Mouse (Mus musculus) intestine, postnatal 0 days (tissue): ENCODE measurements around the gene Cd19. TPM values are rescaled to one million over a fixed set of nuclear protein-coding genes. Genes with fewer than 3 reads are reported as not detected.
"Not testable (repeated sequence)": the region's sequence is repeated elsewhere in the genome, so short reads cannot be mapped to it uniquely, and the experiment has no call there.

Source experiments
- ATAC-seq: fragments of 200-750 bp; cut with Nextera tagmentation; 2 replicates; pipeline ENCODE4 v1.8.0; 2017; ENCODE audit warnings: mild to moderate bottlenecking, moderate TSS enrichment, moderate library complexity
- H3K27ac ChIP-seq: fragments of 300-500 bp; sonication (generic); 2 replicates; pipeline ENCODE4 v1.5.1; 2014; ENCODE audit warnings: mild to moderate bottlenecking, low read depth, low read length, moderate library complexity
- H3K27me3 ChIP-seq: fragments of 300-500 bp; sonication (generic); replicated peaks from 2 replicates; pipeline ENCODE4 v1.6.1; 2014; ENCODE audit warnings: low read length, mixed read lengths; ENCODE audit not compliant: control insufficient read depth, insufficient read depth
- H3K36me3 ChIP-seq: fragments of 300-500 bp; sonication (generic); 2 replicates; pipeline ENCODE4 v1.6.1; 2014; ENCODE audit warnings: mild to moderate bottlenecking, moderate library complexity; ENCODE audit not compliant: control insufficient read depth, insufficient read depth
- H3K4me1 ChIP-seq: fragments of 300-500 bp; sonication (generic); replicated peaks from 2 replicates; pipeline ENCODE4 v1.6.1; 2014; ENCODE audit warnings: antibody characterized with exemption, low read length, mixed read lengths; ENCODE audit not compliant: control insufficient read depth, insufficient read depth
- H3K4me2 ChIP-seq: fragments of 300-500 bp; sonication (generic); replicated peaks from 2 replicates; pipeline ENCODE4 v1.6.1; 2014; ENCODE audit warnings: low read depth, mild to moderate bottlenecking, moderate library complexity
- H3K4me3 ChIP-seq: fragments of 300-500 bp; sonication (generic); 2 replicates; pipeline ENCODE4 v1.5.1; 2014; ENCODE audit warnings: low read depth, low read length
- H3K9ac ChIP-seq: fragments of 300-500 bp; sonication (generic); 2 replicates; pipeline ENCODE4 v1.6.1; 2014; ENCODE audit warnings: mild to moderate bottlenecking, low read depth, low read length
- H3K9me3 ChIP-seq: fragments of 300-500 bp; sonication (generic); 2 replicates; pipeline ENCODE4 v1.6.1; 2016; ENCODE audit warnings: mixed run types; ENCODE audit not compliant: control insufficient read depth
- CTCF ChIP-seq: sonication (generic); IDR thresholded peaks from 2 replicates; pipeline ENCODE4 v1.5.1; 2016; ENCODE audit warnings: low read depth, mild to moderate bottlenecking, control low read depth, antibody characterized with exemption, moderate library complexity
- WGBS: fragments of 180-500 bp; shearing (Covaris S2); extraction: QIAGEN DNeasy Blood & Tissue Kit; methylation state at CpG from one replicate; pipeline ENCODE4 v1.1.7; 2014; 5-methylcytosine and 5-hydroxymethylcytosine counted together
- polyA plus RNA-seq: library from polyadenylated mRNA; unstranded; fragments of >200 nt; fragmentation: Nextera tagmentation; extraction: Ambion mirVana; gene quantifications from 2 replicates; pipeline ENCODE4 v1.2.1, GENCODE M21; 2015

Gene Cd19
- polyA plus RNA-seq, 1 experiment from 2014 or later: 0.07 TPM

- Histone ChIP-seq H3K4me3 (no peak overlapping the region), H3K9me3 (no peaks in the 10 kb centered on the region), H3K36me3 (no peaks in the 10 kb centered on the region), H3K4me2 (no peak overlapping the region), H3K9ac (no peak overlapping the region), H3K27ac (no peak overlapping the region), H3K27me3 (no peaks in the 10 kb centered on the region), H3K4me1 (no peaks in the 10 kb centered on the region)
- WGBS: 80% methylated on average over 4 of the region's 4 CpGs
- ATAC-seq: no peak
- TF ChIP-seq CTCF: no peak
Measured at GRCm38 (mm10) chr7:126417606-126418005, 2.9 kb upstream of the Cd19 start.

DNA sequence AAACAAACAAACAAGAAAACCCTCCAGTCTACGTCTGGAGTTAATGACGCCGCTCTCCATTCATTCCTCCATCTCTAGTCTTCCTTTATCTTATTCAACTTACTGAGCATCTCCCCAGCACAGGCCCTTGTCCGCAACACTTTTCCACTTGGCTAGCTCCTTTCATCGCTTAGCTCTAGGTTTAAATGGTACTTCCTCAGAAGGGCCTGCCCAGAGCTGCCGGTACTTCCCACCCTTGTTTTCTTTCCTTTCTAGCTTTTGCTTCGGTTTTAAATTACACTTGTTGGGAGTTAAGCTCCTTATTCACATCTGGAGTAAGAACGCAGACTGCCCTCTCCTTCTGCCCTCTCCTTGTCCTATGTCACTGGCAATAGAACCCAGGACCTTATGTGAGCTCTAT lies 2.4 kb upstream of the Cd19 start:
- Histone ChIP-seq H3K27me3 (no peaks in the 10 kb centered on the region), H3K4me2 (no peak overlapping the region), H3K36me3 (no peaks in the 10 kb centered on the region), H3K4me3 (no peak overlapping the region), H3K9me3 (no peaks in the 10 kb centered on the region), H3K27ac (no peak overlapping the region), H3K9ac (no peak overlapping the region), H3K4me1 (no peaks in the 10 kb centered on the region)
- TF ChIP-seq CTCF: no peak
- no peak for ATAC-seq
- WGBS: 72% methylated on average over 8 of the region's 8 CpGs

GRCm38 (mm10) chr7:126416615-126417014 lies 1.9 kb upstream of the Cd19 start:
- ATAC-seq: no peak
- no peak overlapping the region for H3K27ac ChIP-seq
- H3K9me3 ChIP-seq: no peaks in the 10 kb centered on the region
- H3K9ac ChIP-seq: no peak overlapping the region
- TF ChIP-seq CTCF: no peak
- no peak overlapping the region for H3K4me3 ChIP-seq
- H3K4me1 ChIP-seq: no peaks in the 10 kb centered on the region
- no peak overlapping the region for H3K4me2 ChIP-seq
- no peaks in the 10 kb centered on the region for H3K36me3 ChIP-seq
- H3K27me3 ChIP-seq: no peaks in the 10 kb centered on the region
- WGBS: 62% methylated on average over 2 of the region's 2 CpGs

- H3K4me2 ChIP-seq: no peak overlapping the region
- WGBS: 91% methylated on average over 4 of the region's 4 CpGs
- no peak for ATAC-seq
- H3K27ac ChIP-seq: no peak overlapping the region
- no peaks in the 10 kb centered on the region for H3K27me3 ChIP-seq
- no peaks in the 10 kb centered on the region for H3K36me3 ChIP-seq
- TF ChIP-seq CTCF: no peak
- no peak overlapping the region for H3K9ac ChIP-seq
- no peak overlapping the region for H3K4me3 ChIP-seq
- H3K4me1 ChIP-seq: no peaks in the 10 kb centered on the region
- no peaks in the 10 kb centered on the region for H3K9me3 ChIP-seq
Measured at GRCm38 (mm10) chr7:126411061-126411460, 3.6 kb downstream of the Cd19 start.

DNA sequence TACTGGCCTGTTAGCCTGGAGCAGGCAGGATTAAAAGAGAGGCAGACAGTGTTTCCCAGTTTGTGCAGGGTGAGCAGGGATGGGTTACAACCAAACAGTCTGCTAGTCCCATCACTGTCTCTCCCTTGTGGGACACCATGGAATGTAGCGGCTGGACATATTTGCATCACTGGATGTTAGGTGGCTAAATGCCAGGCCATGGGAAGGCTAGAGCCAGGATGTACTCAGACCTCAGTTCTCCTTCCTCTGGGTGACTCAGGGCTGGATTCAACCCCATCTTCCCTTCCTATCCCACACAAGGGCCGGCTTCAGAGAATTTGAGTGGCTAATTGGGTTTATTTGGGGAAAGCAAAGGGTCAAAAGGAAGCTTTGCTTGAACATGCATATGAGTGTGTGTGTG lies 6.0 kb downstream of the Cd19 start:
- H3K27me3 ChIP-seq: no peaks in the 10 kb centered on the region
- H3K27ac ChIP-seq: no peak overlapping the region
- ATAC-seq: no peak
- 78% methylated on average over 2 of the region's 2 CpGs for WGBS
- no peak for TF ChIP-seq CTCF
- H3K4me2 ChIP-seq: no peak overlapping the region
- no peaks in the 10 kb centered on the region for H3K9me3 ChIP-seq
- H3K9ac ChIP-seq: no peak overlapping the region
- no peak overlapping the region for H3K4me3 ChIP-seq
- no peaks in the 10 kb centered on the region for H3K36me3 ChIP-seq
- H3K4me1 ChIP-seq: no peaks in the 10 kb centered on the region

GRCm38 (mm10) chr7:126402518-126402917 lies 12.2 kb downstream of the Cd19 start:
- not testable (repeated sequence) for H3K4me1 ChIP-seq, H3K4me2 ChIP-seq, H3K27ac ChIP-seq, H3K27me3 ChIP-seq, H3K9ac ChIP-seq, H3K4me3 ChIP-seq, H3K36me3 ChIP-seq, H3K9me3 ChIP-seq, ATAC-seq
- 90% methylated on average over 8 of the region's 8 CpGs for WGBS

- H3K27ac ChIP-seq: no peak overlapping the region
- no peak overlapping the region for H3K4me2 ChIP-seq
- H3K9me3 ChIP-seq: no peaks in the 10 kb centered on the region
- no peaks in the 10 kb centered on the region for H3K4me1 ChIP-seq
- peak; percentile 92 for TF ChIP-seq CTCF
- no peaks in the 10 kb centered on the region for H3K36me3 ChIP-seq
- no peaks in the 10 kb centered on the region for H3K27me3 ChIP-seq
- no peak overlapping the region for H3K9ac ChIP-seq
- no peak for ATAC-seq
- H3K4me3 ChIP-seq: no peak overlapping the region
- 10% methylated on average over 5 of the region's 5 CpGs for WGBS
Measured at GRCm38 (mm10) chr7:126399548-126399947, 15.1 kb downstream of the Cd19 start.
